Mouse (Mus musculus) heart, embryonic 12.5 days (tissue): ENCODE data around the gene Fes. TPM values are rescaled to one million over a fixed set of nuclear protein-coding genes. Genes with fewer than 3 reads are reported as not detected.

Experiments
- ATAC-seq: fragments of 200-750 bp; cut with Nextera tagmentation; 2 replicates; pipeline ENCODE4 v1.8.0; 2017; ENCODE audit warnings: moderate TSS enrichment, moderate library complexity; ENCODE audit not compliant: insufficient number of reproducible peaks, low FRiP score
- H3K27ac ChIP-seq: fragments of 300-500 bp; sonication (generic); 2 replicates; pipeline ENCODE4 v1.5.1; 2016; ENCODE audit warnings: mild to moderate bottlenecking, moderate library complexity; ENCODE audit not compliant: poor library complexity, severe bottlenecking
- H3K27me3 ChIP-seq: fragments of 300-500 bp; sonication (generic); replicated peaks from 2 replicates; pipeline ENCODE4 v1.6.1; 2016; ENCODE audit warnings: mild to moderate bottlenecking, moderate library complexity
- H3K36me3 ChIP-seq: fragments of 300-500 bp; sonication (generic); 2 replicates; pipeline ENCODE4 v1.6.1; 2016; ENCODE audit warnings: mild to moderate bottlenecking, moderate library complexity
- H3K4me1 ChIP-seq: fragments of 300-500 bp; sonication (generic); replicated peaks from 2 replicates; pipeline ENCODE4 v1.6.1; 2016; ENCODE audit warnings: mild to moderate bottlenecking
- H3K4me2 ChIP-seq: fragments of 300-500 bp; sonication (generic); 2 replicates; pipeline ENCODE4 v1.6.1; 2016; ENCODE audit warnings: mild to moderate bottlenecking, moderate library complexity
- H3K4me3 ChIP-seq: fragments of 300-500 bp; sonication (generic); 2 replicates; pipeline ENCODE4 v1.5.1; 2016; ENCODE audit warnings: mild to moderate bottlenecking
- H3K9ac ChIP-seq: fragments of 300-500 bp; sonication (generic); 2 replicates; pipeline ENCODE4 v1.6.1; 2016; ENCODE audit warnings: mild to moderate bottlenecking, moderate library complexity
- H3K9me3 ChIP-seq: fragments of 300-500 bp; sonication (generic); replicated peaks from 2 replicates; pipeline ENCODE4 v1.6.1; 2016; ENCODE audit warnings: mild to moderate bottlenecking, moderate library complexity
- WGBS: fragments of 180-500 bp; shearing (Covaris S2); methylation state at CpG from one replicate; pipeline ENCODE4 v1.1.7; 2016; 5-methylcytosine and 5-hydroxymethylcytosine counted together
- polyA plus RNA-seq: library from polyadenylated mRNA; unstranded; fragments of >200 nt; fragmentation: Nextera tagmentation; extraction: Ambion mirVana; gene quantifications from 2 replicates; pipeline ENCODE4 v1.2.1, GENCODE M21; 2016

Fes gene
- polyA plus RNA-seq, 1 experiment from 2014 or later: 11.4 TPM

- Histone ChIP-seq H3K27me3 (no peaks in the 10 kb centered on the region), H3K36me3 (no peaks in the 10 kb centered on the region), H3K9ac (no peak overlapping the region), H3K27ac (no peak overlapping the region), H3K4me3 (no peak overlapping the region), H3K4me2 (no peak overlapping the region), H3K9me3 (no peaks in the 10 kb centered on the region), H3K4me1 (peaks cover 26% of the 10 kb centered on the region)
- 81% methylated on average over 3 of the region's 3 CpGs for WGBS
- ATAC-seq: no peak
These were observed 30.3 kb upstream of the Fes start for GRCm38 (mm10) chr7:80418036-80418435.

DNA sequence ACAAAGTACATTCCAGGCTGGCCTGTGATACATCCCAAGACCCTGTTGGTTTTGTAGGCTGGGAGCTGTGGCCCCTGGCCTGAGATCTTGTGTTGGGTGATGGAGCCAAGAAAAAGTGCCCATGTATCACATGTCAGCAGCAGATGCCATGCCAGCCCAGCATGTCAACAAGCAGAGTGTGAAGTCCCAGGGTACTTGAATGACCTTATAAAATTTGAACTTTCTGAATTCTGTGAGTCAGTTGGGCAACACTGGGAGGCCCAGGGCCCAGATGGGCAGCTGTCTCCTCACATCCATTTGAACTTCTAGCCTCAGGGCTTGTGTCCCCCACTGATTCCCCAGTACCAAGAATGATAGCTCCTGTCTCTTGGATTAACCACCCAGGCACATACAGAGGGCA, 29.9 kb upstream of the Fes start:
- ATAC-seq: no peak
- Histone ChIP-seq H3K9ac (no peak overlapping the region), H3K9me3 (no peaks in the 10 kb centered on the region), H3K36me3 (no peaks in the 10 kb centered on the region), H3K27ac (no peak overlapping the region), H3K4me1 (peaks cover 22% of the 10 kb centered on the region), H3K4me3 (no peak overlapping the region), H3K4me2 (no peak overlapping the region), H3K27me3 (no peaks in the 10 kb centered on the region)

GRCm38 (mm10) chr7:80416969-80417368, 29.2 kb upstream of the Fes start:
- Histone ChIP-seq H3K4me3 (no peak overlapping the region), H3K9me3 (no peaks in the 10 kb centered on the region), H3K27ac (no peak overlapping the region), H3K36me3 (no peaks in the 10 kb centered on the region), H3K4me2 (no peak overlapping the region), H3K27me3 (no peaks in the 10 kb centered on the region), H3K9ac (no peak overlapping the region), H3K4me1 (peaks cover 21% of the 10 kb centered on the region)
- no peak for ATAC-seq
- WGBS: 56% methylated on average over 7 of the region's 7 CpGs

- WGBS: 73% methylated on average over 7 of the region's 7 CpGs
- ATAC-seq: no peak
These were observed 26.6 kb upstream of the Fes start for GRCm38 (mm10) chr7:80414303-80414855.

DNA sequence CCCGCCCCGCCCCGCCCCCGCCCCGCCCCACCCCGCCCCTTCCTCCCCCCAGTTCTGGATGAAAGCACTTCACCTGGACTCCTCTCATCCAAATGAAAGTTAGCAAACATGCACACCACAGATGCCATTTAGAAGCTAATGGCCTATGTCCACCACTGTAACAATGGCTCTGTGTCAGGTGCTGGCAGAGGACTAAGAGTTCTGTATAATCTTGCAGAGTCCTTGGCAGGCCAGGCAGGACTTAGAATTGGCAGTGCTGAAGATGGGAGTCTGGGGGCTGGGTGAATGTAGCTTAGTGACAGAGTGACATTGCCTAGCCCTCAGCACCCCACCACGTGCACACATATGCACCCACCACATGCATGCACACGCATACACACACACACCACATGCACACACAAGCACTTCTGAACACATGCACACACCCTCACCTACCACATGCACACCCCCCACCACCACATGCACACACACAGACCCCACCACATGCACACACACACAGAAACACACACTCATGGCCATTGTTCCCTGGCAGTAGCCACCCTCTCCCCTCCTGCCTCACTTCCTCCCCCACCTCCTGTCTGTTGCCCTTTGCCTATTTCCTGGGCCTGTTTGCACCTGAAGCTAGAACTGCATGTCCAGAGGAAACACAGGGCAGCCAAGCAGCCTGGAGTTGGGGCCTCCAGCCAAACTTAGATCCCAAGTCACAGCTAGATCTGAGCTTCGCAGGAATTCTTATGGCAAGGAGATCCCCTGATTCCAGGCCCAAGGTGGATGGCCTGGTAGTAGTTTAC, 26.0 kb upstream of the Fes start:
- 65% methylated on average over 9 of the region's 9 CpGs for WGBS
- Histone ChIP-seq H3K27ac (no peak overlapping the region), H3K4me3 (no peak overlapping the region), H3K9me3 (no peaks in the 10 kb centered on the region), H3K4me2 (no peak overlapping the region), H3K27me3 (no peaks in the 10 kb centered on the region), H3K4me1 (peaks cover 12% of the 10 kb centered on the region; the same call in 1 of the 2 replicates), H3K36me3 (no peaks in the 10 kb centered on the region), H3K9ac (no peak overlapping the region)
- no peak for ATAC-seq

More at GRCm38 (mm10) chr7:80414303-80414855, 26.6 kb upstream of the Fes start:
- H3K4me3 ChIP-seq: no peak overlapping the region
- H3K27me3 ChIP-seq: no peaks in the 10 kb centered on the region
- no peak overlapping the region for H3K9ac ChIP-seq
- peaks cover 14% of the 10 kb centered on the region; the same call in 1 of the 2 replicates for H3K4me1 ChIP-seq
- H3K9me3 ChIP-seq: no peaks in the 10 kb centered on the region
- H3K27ac ChIP-seq: no peak overlapping the region
- H3K4me2 ChIP-seq: no peak overlapping the region
- no peaks in the 10 kb centered on the region for H3K36me3 ChIP-seq

DNA sequence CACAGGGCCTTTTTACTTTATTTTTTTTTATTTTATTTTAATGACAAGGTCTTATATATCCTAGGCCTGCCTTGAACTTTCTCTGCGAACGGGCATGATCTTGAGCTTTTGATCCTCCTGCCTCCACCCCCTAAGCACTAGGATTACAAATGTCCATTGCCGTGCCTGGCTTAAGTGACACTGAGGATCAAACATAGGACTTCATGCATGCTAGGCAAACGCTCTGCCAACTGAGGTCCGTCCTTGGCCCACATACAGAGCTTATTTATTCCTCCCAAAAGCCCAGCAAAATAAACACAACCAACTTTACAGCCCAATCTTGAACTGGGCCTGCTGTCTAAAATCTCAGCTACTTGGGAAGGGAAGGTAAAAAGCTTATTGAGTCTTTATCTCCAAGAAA, 25.0 kb upstream of the Fes start:
- ATAC-seq: no peak
- H3K9ac ChIP-seq: no peak overlapping the region

DNA sequence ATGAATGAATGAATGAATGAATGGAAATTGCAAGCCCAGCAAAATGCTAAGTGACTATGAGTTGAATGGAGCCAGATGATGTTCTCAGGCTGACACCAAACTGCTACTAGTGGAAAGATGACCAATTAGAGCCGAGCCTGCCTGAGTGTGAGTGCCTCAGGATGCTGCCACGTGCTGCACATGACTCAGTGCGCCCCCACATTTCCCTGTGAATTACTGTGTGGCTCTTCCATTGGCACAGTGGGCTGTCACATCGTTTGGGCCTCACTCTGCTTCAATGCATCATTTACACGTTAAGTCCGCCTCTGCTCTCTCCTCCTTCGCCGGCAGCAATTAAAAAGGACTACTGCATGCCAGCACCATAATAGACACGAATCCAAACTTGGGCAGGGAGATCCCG, 24.5 kb upstream of the Fes start:
- H3K27me3 ChIP-seq: no peaks in the 10 kb centered on the region
- peaks cover 13% of the 10 kb centered on the region; the same call in 1 of the 2 replicates for H3K4me1 ChIP-seq
- no peak overlapping the region for H3K4me2 ChIP-seq
- no peaks in the 10 kb centered on the region for H3K36me3 ChIP-seq
- no peak overlapping the region for H3K27ac ChIP-seq
- 86% methylated on average over 10 of the region's 10 CpGs for WGBS
- H3K9ac ChIP-seq: no peak overlapping the region
- no peak for ATAC-seq
- no peak overlapping the region for H3K4me3 ChIP-seq
- no peaks in the 10 kb centered on the region for H3K9me3 ChIP-seq

More for the DNA sequence above, 25.0 kb upstream of the Fes start:
- no peak overlapping the region for H3K4me2 ChIP-seq
- no peak overlapping the region for H3K4me3 ChIP-seq
- H3K27ac ChIP-seq: no peak overlapping the region
- H3K9me3 ChIP-seq: no peaks in the 10 kb centered on the region
- WGBS: 82% methylated on average over 5 of the region's 5 CpGs
- no peaks in the 10 kb centered on the region for H3K27me3 ChIP-seq
- no peaks in the 10 kb centered on the region for H3K36me3 ChIP-seq
- H3K4me1 ChIP-seq: peaks cover 12% of the 10 kb centered on the region; the same call in 1 of the 2 replicates

DNA sequence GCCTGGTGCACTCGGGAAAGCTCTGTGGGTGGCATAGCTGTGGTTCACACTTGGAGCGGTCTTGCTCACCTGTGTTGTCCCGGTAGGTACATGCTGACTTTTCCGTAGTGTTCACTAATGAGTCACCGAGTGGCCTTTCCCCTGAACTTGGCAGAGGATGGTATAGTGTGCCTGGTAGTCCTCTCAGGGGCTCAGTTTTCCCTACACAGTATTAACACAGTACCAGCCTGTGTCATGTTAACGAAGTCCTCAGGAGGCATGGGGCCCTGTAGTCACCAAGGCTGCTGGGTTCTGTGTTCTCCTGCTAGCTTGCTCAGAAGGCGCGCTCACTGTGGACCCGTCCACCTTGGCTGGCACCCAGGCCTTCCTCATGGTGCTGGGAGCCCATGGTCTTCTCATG, 22.6 kb upstream of the Fes start:
- H3K4me1 ChIP-seq: peaks cover 22% of the 10 kb centered on the region
- 79% methylated on average over 9 of the region's 9 CpGs for WGBS
- no peak overlapping the region for H3K4me3 ChIP-seq
- no peak for ATAC-seq
- H3K27ac ChIP-seq: no peak overlapping the region
- H3K27me3 ChIP-seq: no peaks in the 10 kb centered on the region
- no peak overlapping the region for H3K9ac ChIP-seq
- no peaks in the 10 kb centered on the region for H3K9me3 ChIP-seq
- no peaks in the 10 kb centered on the region for H3K36me3 ChIP-seq
- no peak overlapping the region for H3K4me2 ChIP-seq

- Histone ChIP-seq H3K4me2 (no peak overlapping the region), H3K9me3 (no peaks in the 10 kb centered on the region), H3K4me1 (peaks cover 33% of the 10 kb centered on the region), H3K27ac (no peak overlapping the region), H3K9ac (no peak overlapping the region), H3K36me3 (no peaks in the 10 kb centered on the region), H3K4me3 (no peak overlapping the region), H3K27me3 (no peaks in the 10 kb centered on the region)
- ATAC-seq: no peak
- 70% methylated on average over 9 of the region's 9 CpGs for WGBS
These were observed 20.0 kb upstream of the Fes start for GRCm38 (mm10) chr7:80407712-80408111.

DNA sequence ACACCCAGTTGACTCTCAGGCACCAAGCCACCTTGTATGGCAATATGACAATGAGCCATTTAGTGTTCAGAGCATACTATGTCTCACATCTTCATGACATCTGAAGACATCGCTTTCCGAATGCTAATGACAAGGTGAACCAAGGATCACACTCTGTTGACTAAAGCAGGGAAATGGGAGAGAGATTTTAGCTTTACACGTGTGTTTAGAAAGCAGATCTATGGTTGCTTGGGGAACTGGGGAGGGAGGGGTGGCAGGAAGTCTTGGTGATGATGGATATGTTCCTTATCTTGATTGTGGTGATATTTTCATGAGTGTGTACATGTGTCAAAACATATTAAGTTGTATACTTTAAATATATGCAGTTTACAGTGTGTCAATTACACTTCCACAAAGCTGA, 18.4 kb upstream of the Fes start:
- no peak overlapping the region for H3K4me3 ChIP-seq
- H3K4me1 ChIP-seq: peaks cover 34% of the 10 kb centered on the region
- no peak overlapping the region for H3K9ac ChIP-seq
- WGBS: 75% methylated on average over 3 of the region's 3 CpGs
- H3K36me3 ChIP-seq: no peaks in the 10 kb centered on the region
- H3K9me3 ChIP-seq: no peaks in the 10 kb centered on the region
- no peak overlapping the region for H3K4me2 ChIP-seq
- H3K27me3 ChIP-seq: no peaks in the 10 kb centered on the region
- H3K27ac ChIP-seq: no peak overlapping the region
- ATAC-seq: no peak

DNA sequence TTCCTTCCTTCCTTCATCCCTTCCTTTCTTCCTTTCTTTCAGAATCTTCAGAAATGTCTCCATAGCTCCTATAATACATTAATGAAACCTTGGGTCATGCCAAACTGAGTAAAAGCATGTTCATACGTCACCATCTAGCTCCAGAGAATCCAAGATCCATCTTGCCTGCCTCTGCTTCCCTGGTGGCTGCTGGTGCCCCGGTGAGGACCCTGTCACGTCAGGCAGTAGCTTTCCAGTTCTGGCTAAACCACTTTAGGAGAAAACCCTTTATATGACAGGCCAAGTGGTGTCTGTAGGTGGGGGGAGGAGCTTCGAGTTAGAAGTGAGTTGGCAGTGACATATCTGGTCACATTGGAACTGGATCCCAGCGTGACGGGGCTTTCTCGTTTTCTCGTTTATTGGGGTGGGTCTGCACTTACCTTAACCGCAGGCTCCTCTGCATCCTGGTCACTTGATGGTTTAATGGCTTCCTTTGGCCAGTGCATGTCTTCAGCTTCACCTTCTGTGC, 17.5 kb upstream of the Fes start, which contains the start of gene Furin:
Gene Furin, minus strand, starts transcription at position 249 of the 508 bp plus-strand sequence.
- Histone ChIP-seq H3K4me3 (no peak within 1 kb of the TSS), H3K9me3 (no peaks in the 10 kb centered on the region), H3K4me1 (peaks cover 44% of the 10 kb centered on the region), H3K27ac (0 out of 2 replicates have a peak within 1 kb of the TSS, but pooled peaks have one; percentile 97), H3K4me2 (no peak within 1 kb of the TSS), H3K36me3 (no peaks in the 10 kb centered on the region), H3K27me3 (no peaks in the 10 kb centered on the region), H3K9ac (no peak within 1 kb of the TSS)
- WGBS: 58% methylated on average over 9 of the region's 9 CpGs
- no peak for ATAC-seq
